Comparison of ENCODE assay signal across 8 mouse cellular contexts in the genomic region with DNA sequence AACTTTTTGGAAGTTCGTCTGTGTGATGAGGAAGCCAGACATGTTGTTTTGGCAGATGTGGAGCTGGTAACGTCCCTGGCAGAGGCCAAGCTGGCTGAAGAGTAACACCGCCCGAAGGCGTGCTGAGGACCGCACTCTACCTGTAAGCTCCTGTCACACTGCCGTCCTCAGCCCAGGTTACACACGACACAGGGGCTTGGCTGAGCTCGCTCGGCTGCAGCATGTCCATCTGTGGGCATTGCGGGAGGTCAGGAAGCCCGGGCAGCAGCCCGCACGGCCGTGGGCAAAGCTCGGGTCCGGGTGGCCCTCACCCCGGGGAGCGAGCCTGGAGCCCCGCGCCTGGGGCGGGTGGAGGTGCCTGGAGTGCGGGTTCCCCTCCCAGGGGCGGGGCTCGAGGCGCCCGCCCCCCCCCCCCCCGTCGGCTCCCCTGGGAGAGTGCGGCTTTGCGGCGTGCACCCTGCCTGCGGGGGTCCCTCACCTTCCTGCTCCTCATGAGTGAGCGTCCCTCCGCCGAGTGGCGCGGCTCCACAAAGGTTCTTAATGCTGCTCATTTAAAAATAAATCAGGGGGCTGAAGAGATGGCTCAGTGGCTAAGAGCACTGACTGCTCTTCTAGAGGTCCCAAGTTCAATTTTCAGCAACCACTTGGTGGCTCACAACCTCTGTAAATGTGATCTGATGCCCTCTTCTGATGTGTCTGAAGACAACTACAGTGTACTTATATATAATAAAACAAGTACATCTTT. TPM values are rescaled to one million over a fixed set of nuclear protein-coding genes. Genes with fewer than 3 reads are reported as not detected.
DNase-seq lines count a peak whose midpoint lies in the region; ATAC-seq and TF ChIP-seq lines count a peak whose summit lies in the region.

No protein-coding gene starts in this region.

- peak overlapping the region; percentile 31; the same call in 1 of the 2 replicates for H3K27ac ChIP-seq in brown adipose tissue, adult 24 weeks (replicated peaks; ENCODE audit: low read depth, low read length)
- H3K27ac ChIP-seq in heart, embryonic 14.5 days (replicated peaks in 1 of 2; ENCODE audit: control insufficient read depth in 1 of 2, insufficient read depth in 1 of 2, low read depth in 2 of 2, low read length in 2 of 2) = no peak overlapping the region
- no peak overlapping the region for H3K27ac ChIP-seq in midbrain, embryonic 15.5 days

- peak overlapping the region; percentile 88 for H3K4me2 ChIP-seq in heart, embryonic 14.5 days (ENCODE audit: low read length)
- H3K4me2 ChIP-seq in midbrain, embryonic 15.5 days = peak overlapping the region; percentile 57

- no peaks in the 10 kb centered on the region for H3K36me3 ChIP-seq in heart, embryonic 14.5 days (ENCODE audit: control insufficient read depth, insufficient read depth, low read length)
- no peaks in the 10 kb centered on the region for H3K36me3 ChIP-seq in midbrain, embryonic 15.5 days (replicated peaks)

- no peak for TF ChIP-seq CTCF in lung, adult 2 months (IDR thresholded peaks at IDR 0.05; ENCODE audit: insufficient read depth, low read length)

- peak overlapping the region; percentile 68 for H3K4me3 ChIP-seq in lung, adult 2 months (replicated peaks; ENCODE audit: extremely low read depth, low read depth, low read length)
- H3K4me3 ChIP-seq in brown adipose tissue, adult 24 weeks (ENCODE audit: insufficient read depth, low read depth, low read length) = peak overlapping the region; percentile 65
- peak overlapping the region; percentile 43 to 55 for H3K4me3 ChIP-seq in heart, embryonic 14.5 days (ENCODE audit: control insufficient read depth in 1 of 2, insufficient read depth in 1 of 2, low read depth in 1 of 2, low read length in 2 of 2)
- H3K4me3 ChIP-seq in midbrain, embryonic 15.5 days = peak overlapping the region; percentile 30

- peak overlapping the region; percentile 69 for H3K9ac ChIP-seq in heart, embryonic 14.5 days (ENCODE audit: low read length)
- no peak overlapping the region for H3K9ac ChIP-seq in midbrain, embryonic 15.5 days

- intact Hi-C loops in left cerebral cortex, postnatal 36 days (cut with DNase I) = loop anchor here (5.0 kb wide), 1 partner anchor 145 kb away; no protein-coding TSS in a partner anchor

- DNase-seq in lung, adult 2 months = peak; percentile 42
- no peak for DNase-seq in lung, postnatal 25 days (ENCODE audit: low spot score)
- DNase-seq in kidney, postnatal 4 days = peak; percentile 15 to 45
- DNase-seq in right cerebral cortex, postnatal 4 days = no peak
- no peak for DNase-seq in left cerebral cortex, postnatal 36 days (ENCODE audit: low spot score in 2 of 2)

- peak; percentile 49; the same call in 1 of the 2 replicates for ATAC-seq in heart, embryonic 14.5 days (ENCODE audit: insufficient number of reproducible peaks, insufficient read depth, low FRiP score, low read depth)
- ATAC-seq in midbrain, embryonic 15.5 days (replicated peaks) = no peak

- no peaks in the 10 kb centered on the region for H3K9me3 ChIP-seq in heart, embryonic 14.5 days (ENCODE audit: control insufficient read depth, low read length)
- no peaks in the 10 kb centered on the region for H3K9me3 ChIP-seq in midbrain, embryonic 15.5 days

- 2% methylated on average over 33 of the region's 38 CpGs for WGBS in lung, adult 2 months
- WGBS in heart, embryonic 14.5 days = 1% methylated on average over 30 of the region's 38 CpGs
- WGBS in midbrain, embryonic 15.5 days = 2% methylated on average over 33 of the region's 38 CpGs

- TF ChIP-seq POLR2A in lung, adult 2 months (IDR thresholded peaks at IDR 0.05; ENCODE audit: borderline replicate concordance, extremely low read depth, low read depth, low read length) = no peak

- H3K4me1 ChIP-seq in lung, adult 2 months (ENCODE audit: control insufficient read depth, insufficient read depth, low read length) = 0 out of 2 replicates have a peak, but pooled peaks cover 2% of the 10 kb centered on the region
- peaks cover under 1% of the 10 kb centered on the region; the same call in 1 of the 2 replicates for H3K4me1 ChIP-seq in brown adipose tissue, adult 24 weeks (ENCODE audit: control insufficient read depth, insufficient read depth, insufficient read length, low read length)
- H3K4me1 ChIP-seq in heart, embryonic 14.5 days (ENCODE audit: control insufficient read depth in 2 of 2, insufficient read depth in 2 of 2, low read length in 2 of 2) = peaks cover 0 to 7% of the 10 kb centered on the region in 2 experiments; a peak in 1 of 4 replicates
- H3K4me1 ChIP-seq in midbrain, embryonic 15.5 days = peaks cover 7% of the 10 kb centered on the region

- no peaks in the 10 kb centered on the region for H3K27me3 ChIP-seq in heart, embryonic 14.5 days (ENCODE audit: control insufficient read depth, insufficient read depth, low read length)
- peaks cover 12% of the 10 kb centered on the region for H3K27me3 ChIP-seq in midbrain, embryonic 15.5 days (replicated peaks)

RNA-seq across cellular contexts. Expression of gene Gm12248, which starts 4.9 kb away (rescaled TPM):
- 0.42 and 1.6 TPM in 2 replicates for polyA plus RNA-seq in lung, adult 2 months (2012; rRNA removed)
- polyA plus RNA-seq in brown adipose tissue, adult 24 weeks (2012; ENCODE audit: insufficient read depth, insufficient read length, missing spikeins) = not detected in 2 replicates
- polyA plus RNA-seq in heart, embryonic 14.5 days (2014; fragmentation: Nextera tagmentation; extraction: Ambion mirVana) = not detected in 2 replicates
- polyA plus RNA-seq in midbrain, embryonic 15.5 days (2015; fragmentation: Nextera tagmentation; extraction: Ambion mirVana) = 0.15 and 0.18 TPM in 2 replicates
- total RNA-seq in left cerebral cortex, postnatal 36 days (2021) = not detected

RNA-seq across cellular contexts. Expression of gene Cnot8, which starts 6.2 kb away (rescaled TPM):
- 41.5 and 64.0 TPM in 2 replicates for polyA plus RNA-seq in lung, adult 2 months (2012; rRNA removed)
- 36.4 and 42.1 TPM in 2 replicates for polyA plus RNA-seq in brown adipose tissue, adult 24 weeks (2012; ENCODE audit: insufficient read depth, insufficient read length, missing spikeins)
- 76.4 and 77.7 TPM in 2 replicates for polyA plus RNA-seq in heart, embryonic 14.5 days (2014; fragmentation: Nextera tagmentation; extraction: Ambion mirVana)
- 115 and 116 TPM in 2 replicates for polyA plus RNA-seq in midbrain, embryonic 15.5 days (2015; fragmentation: Nextera tagmentation; extraction: Ambion mirVana)
- 10 to 100 TPM; 51.9 to 58.0 TPM for total RNA-seq in left cerebral cortex, postnatal 36 days (2021)

Comparison
In these comparisons a context has a peak if more than half of its experiments do, and no peak if none do; other contexts are left out.
1. DNase-seq: peak in lung, adult 2 months (single experiment) and kidney, postnatal 4 days (2 of 2); none in lung, postnatal 25 days (single experiment), right cerebral cortex, postnatal 4 days (single experiment) and left cerebral cortex, postnatal 36 days (0 of 2).
2. Peak in every context shown above with its lines, with median percentiles within 50 percentile points of each other: H3K4me3 ChIP-seq.